Mouse (Mus musculus) cerebellum, adult (tissue): ENCODE results near the gene Dock9.
A peak's percentile ranks its signal among the peaks of the same experiment; 100 is the strongest.
"Not testable (repeated sequence)": the region's sequence is repeated elsewhere in the genome, so short reads cannot be mapped to it uniquely, and the experiment has no call there.

Source experiments
- ATAC-seq: cut with Nextera tagmentation; 2 replicates; pipeline ENCODE4 v1.9.2; 2017; ENCODE audit warnings: mild to moderate bottlenecking, moderate library complexity, mixed read lengths; ENCODE audit not compliant: insufficient number of reproducible peaks, low FRiP score, low TSS enrichment

The Dock9 gene

GRCm38 (mm10) chr14:121634736-121635430, 162.8 kb downstream of the Dock9 start:
- ATAC-seq = peak; percentile 86

GRCm38 (mm10) chr14:121634093-121634735, 163.4 kb downstream of the Dock9 start:
- ATAC-seq = no peak

GRCm38 (mm10) chr14:121631934-121632333, 165.7 kb downstream of the Dock9 start:
- no peak for ATAC-seq

DNA sequence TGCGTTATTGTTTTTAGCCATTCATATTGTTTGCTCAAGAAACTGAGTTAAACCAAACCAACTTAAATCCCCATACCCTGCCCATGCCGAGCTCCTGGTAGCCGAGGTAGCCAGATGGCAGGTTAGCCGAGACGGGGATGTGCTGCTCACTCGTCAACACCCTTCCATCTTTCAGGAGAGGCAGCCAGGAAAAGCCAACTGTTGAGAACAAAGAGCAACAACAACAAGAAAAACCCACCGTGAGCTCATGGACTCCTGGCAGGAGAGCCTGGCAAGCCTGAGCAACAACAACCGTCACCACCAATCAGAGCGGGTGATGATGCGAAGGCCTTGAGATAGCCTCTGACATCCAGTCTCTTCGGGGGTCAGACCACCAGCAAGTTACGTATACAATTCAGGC, 170.9 kb downstream of the Dock9 start:
- peak; percentile 33; the same call in 1 of the 2 replicates for ATAC-seq

GRCm38 (mm10) chr14:121623996-121624542, 173.6 kb downstream of the Dock9 start:
- ATAC-seq = not testable (repeated sequence)

DNA sequence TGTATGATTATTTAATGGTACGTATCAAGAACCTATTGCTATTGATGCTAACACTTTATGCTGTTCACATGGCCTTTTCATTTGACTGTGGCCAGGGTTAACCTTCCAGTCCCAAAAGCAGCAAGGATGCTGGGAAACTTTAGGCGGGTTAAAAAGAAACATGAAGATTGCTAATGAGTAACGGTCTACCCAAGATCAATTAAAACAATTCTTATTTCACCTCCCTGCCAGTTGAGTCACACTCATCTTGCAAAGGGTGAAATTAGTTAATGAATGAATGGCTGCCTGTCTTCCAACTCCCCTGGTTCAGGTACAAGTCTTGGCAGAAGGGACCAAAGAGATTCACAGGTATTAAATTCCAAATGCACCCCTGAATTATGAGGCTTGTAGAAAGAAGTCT, 175.8 kb downstream of the Dock9 start:
- no peak for ATAC-seq

DNA sequence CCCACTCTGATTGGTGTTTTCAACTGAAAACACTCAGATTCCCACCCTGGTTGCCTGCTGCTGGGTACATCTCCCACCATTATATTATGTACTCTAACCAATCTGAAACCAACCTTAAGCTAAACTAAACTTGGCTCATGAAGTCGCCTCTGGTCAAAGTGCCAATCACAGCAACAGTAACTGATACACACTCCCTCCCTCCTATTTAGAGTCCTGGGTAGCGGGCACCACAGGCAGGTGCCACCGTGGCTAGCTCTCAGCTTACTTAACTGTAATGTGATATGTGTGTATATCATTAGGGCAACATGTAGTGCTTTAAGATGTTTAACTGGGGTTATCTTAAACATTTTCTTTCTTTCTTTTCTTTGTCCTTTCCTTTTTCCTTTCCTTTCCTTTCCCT, 177.1 kb downstream of the Dock9 start:
- ATAC-seq = no peak

DNA sequence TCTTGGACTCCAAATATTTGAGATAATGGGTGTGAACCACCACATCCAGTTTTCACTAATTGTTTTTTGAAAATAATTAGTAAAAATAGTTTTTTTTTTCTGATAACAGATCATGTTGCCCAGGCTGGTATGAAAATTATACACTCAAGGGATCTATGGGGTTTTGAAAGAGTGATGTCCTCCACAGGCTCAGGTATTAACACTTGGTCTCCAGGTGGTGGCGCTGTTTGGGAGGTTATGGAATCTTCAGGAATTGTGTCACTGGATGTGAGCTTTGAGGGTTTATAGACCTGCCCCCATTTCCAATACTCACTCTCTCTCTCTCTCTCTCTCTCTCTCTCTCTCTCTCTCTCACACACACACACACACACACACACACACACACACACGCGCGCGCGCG, 177.5 kb downstream of the Dock9 start:
- no peak for ATAC-seq

DNA sequence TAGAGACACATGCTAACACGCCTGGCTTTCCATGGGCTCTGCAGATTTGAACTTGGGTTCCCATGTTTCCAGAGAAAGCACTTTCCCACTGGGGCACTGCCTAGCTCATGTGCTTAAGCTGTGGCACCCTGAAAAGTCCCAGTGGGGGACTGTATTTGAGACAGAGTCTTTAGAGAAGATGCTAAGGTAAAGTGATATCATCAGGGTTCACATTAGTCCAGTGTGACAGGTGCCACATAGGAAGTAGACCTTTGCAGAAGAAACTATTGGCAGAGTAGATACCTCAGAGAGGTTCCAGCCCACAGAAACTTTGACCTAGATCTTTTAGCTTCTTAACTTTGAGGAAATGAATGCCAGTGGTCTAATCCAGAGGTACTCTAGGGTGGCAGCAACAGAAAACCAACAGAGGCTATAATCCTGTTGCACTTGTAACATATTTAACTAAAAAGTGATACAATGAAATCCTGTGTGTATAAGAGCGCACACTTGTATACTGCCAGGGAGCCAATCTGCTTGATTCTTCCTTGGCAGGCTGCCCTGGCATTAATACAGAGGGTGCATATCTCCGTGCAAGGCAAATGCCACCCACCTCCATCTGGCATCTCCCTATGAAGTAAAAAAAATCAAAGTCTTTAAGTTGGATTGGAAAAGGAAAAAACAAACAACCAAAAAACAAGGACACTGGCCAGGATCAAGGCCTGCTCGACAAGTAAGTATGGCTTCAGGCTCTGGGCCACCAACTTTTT, 179.8 kb downstream of the Dock9 start:
- peak; percentile 74 for ATAC-seq

GRCm38 (mm10) chr14:121615431-121615830, 182.2 kb downstream of the Dock9 start:
- no peak for ATAC-seq

DNA sequence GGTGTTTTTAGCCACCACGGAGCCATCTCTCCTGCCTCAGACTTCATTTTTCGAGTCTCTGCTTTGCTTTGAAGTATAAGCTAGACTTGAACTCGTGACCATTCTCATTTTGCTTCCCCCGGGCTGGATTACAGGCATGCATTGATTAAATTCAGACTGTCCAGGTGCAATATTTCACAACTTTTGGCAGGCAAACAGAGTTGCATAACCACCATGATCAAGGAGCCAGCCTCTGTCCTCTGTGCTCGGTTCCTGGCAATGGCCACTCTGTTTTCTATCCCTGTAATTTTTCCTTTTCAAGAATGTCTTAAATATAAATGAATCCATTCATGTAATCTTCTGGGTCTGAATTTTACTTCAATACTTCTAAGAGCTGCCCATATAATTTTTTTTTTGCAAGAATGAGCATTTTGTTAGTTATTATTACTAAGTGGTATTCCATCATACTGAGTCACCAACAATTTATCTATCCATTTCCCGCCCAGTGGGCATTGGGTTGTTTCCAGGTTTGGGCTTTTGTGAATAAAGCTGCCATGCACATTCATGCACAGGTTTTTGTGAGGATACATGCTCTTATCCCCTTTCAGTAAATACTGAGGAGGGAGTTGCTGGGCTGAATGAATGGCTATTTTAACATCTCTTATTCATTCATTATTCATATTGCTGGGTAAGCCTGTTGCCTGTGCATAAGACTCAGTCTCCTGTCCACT, 183.0 kb downstream of the Dock9 start:
- ATAC-seq = no peak

- no peak for ATAC-seq
Measured at GRCm38 (mm10) chr14:121613490-121613889, 184.1 kb downstream of the Dock9 start.

DNA sequence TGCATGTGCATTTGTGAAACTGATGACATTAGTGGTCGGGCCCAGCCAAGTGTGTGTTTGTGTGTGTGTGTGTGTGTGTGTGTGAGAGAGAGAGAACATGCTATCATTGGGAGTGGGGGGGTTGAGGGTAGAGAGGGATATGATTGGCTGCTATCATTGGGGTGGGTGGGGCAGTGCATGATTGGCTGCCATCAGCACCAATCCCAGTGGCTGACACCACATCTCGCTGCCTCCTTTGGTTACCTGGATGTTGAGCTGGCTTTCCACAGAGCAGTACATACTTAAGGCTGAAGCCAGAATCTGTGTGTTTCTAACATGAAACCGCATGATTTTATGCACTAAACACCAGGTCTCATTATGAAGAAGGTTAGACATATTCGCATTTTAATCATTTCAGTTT, 184.7 kb downstream of the Dock9 start:
- ATAC-seq = no peak

DNA sequence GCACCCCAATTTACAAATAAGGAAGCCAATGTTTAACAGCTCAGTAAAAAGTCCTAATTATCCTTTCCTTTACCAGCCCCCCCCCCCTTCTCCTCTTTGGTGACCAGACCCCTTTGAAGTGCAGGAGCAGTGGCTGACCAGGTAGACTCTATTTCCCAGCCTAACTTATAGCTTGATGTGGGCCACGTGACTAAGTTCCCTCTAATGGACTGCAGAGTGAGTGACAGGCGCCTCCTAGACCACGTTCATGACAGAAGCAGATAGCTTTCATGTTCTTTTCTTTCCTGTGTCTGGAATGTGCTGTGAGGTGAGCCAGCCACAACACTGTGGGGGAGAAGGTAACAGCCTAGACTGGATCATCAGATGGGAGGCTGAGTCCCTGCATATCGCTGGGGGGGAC, 186.1 kb downstream of the Dock9 start:
- no peak for ATAC-seq

GRCm38 (mm10) chr14:121611098-121611497, 186.5 kb downstream of the Dock9 start:
- ATAC-seq = no peak

GRCm38 (mm10) chr14:121608522-121608921, 189.1 kb downstream of the Dock9 start:
- ATAC-seq = no peak

GRCm38 (mm10) chr14:121606433-121606832, 191.2 kb downstream of the Dock9 start:
- no peak for ATAC-seq

GRCm38 (mm10) chr14:121605260-121605659, 192.4 kb downstream of the Dock9 start:
- ATAC-seq = peak; percentile 60

DNA sequence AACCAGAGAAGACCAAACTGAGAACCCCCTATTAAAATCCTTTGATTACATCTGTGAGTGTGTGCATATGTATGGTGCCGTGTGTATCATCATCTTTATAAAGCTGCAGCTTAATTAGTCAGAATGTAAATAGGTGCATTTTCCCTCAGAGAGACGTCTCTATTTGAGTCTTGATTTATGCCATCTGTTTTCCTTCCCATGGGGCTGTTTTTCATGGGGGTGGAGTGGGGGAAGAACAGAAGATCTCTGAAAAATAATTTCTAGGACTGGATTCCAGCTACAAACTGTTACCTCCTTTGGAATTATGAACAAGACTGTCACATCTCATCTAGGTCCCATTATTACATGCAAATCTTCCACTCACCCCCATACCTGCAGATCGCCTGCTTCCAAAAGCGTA, 193.1 kb downstream of the Dock9 start:
- no peak for ATAC-seq

DNA sequence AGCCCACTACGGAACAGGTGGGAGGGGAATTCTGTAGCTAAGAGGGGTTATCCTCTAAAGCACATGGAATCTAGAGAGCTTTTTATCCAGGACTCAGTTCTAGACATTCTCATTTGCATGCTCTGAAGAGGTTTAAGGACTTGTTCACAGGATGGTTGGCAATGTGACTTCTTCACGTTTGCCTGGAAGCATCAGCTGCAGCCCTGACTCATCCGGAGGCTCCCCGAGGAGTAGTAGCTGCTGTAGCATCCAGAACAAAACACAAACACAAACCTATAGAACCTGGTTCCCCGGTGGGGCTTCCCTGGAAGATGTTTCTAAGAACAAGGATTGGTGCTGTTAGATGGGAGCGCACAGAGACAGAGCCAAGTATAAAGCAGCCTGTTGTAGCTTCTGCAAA, 195.0 kb downstream of the Dock9 start:
- no peak for ATAC-seq

DNA sequence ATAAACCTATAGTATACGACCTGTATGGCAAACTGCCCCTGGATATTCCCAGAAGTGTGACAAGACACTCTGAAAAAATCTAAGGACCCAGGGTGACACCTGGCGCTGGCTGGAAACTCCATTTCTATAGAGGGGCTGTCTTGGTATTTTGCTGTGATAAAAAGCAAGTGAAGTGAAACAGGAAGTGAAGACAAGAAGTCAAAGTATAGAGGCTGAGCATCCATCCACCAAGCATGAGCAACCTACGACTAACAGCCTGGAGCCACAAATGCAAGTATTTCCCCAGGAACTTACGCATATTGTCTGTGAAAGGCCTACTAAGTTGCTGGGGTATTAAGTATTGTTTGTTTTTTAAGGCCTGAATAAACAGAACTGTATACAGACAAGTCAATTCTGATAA, 197.1 kb downstream of the Dock9 start:
- no peak for ATAC-seq
